Mouse (Mus musculus) spleen, adult 18-20 months (tissue): Measurements from ENCODE around the gene Iqsec1.

Source experiments
- DNase-seq, 2 experiments: peaks; one replicate each; pipeline ENCODE4 v3.0.0; 2022; ENCODE audit warnings: mixed read lengths in 2 of 2

Iqsec1 gene

GRCm38 (mm10) chr6:90607196-90607595 is 381.3 kb downstream of the Iqsec1 start:
- peak; percentile 33 to 67 for DNase-seq

- DNase-seq, result peak; percentile 44 to 70
Observed at GRCm38 (mm10) chr6:90606538-90606937, 381.9 kb downstream of the Iqsec1 start.
